Mouse (Mus musculus) c-Kit-positive CD71-negative TER-119-negative erythroid progenitor cells, embryonic 14.5 days (primary cell): ENCODE data around the gene Pde4d.

Source experiments
- DNase-seq: peaks from one replicate; pipeline ENCODE4 v3.0.0-alpha.2; 2013; ENCODE audit warnings: low read depth

Pde4d gene

GRCm38 (mm10) chr13:108824638-108825310, 375.0 kb downstream of the Pde4d start:
- no peak for DNase-seq

GRCm38 (mm10) chr13:108825501-108825900, 375.8 kb downstream of the Pde4d start:
- no peak for DNase-seq

- DNase-seq: no peak
Measured at GRCm38 (mm10) chr13:108834197-108834596, 384.4 kb downstream of the Pde4d start.

GRCm38 (mm10) chr13:108836314-108836713, 386.6 kb downstream of the Pde4d start:
- no peak for DNase-seq

- no peak for DNase-seq
Measured at GRCm38 (mm10) chr13:108839142-108839541, 389.4 kb downstream of the Pde4d start.

GRCm38 (mm10) chr13:108854090-108854489, 404.3 kb downstream of the Pde4d start:
- DNase-seq: no peak

- no peak for DNase-seq
Measured at GRCm38 (mm10) chr13:108856776-108857435, 407.2 kb downstream of the Pde4d start.

- DNase-seq: no peak
Measured at GRCm38 (mm10) chr13:108859336-108859735, 409.6 kb downstream of the Pde4d start.

- no peak for DNase-seq
Measured at GRCm38 (mm10) chr13:108860737-108861136, 411.0 kb downstream of the Pde4d start.

- DNase-seq: no peak
Measured at GRCm38 (mm10) chr13:108861707-108862106, 412.0 kb downstream of the Pde4d start.

- no peak for DNase-seq
Measured at GRCm38 (mm10) chr13:108862173-108862572, 412.4 kb downstream of the Pde4d start.

GRCm38 (mm10) chr13:108900160-108900559, 450.4 kb downstream of the Pde4d start:
- DNase-seq: no peak

GRCm38 (mm10) chr13:108905121-108905520, 455.4 kb downstream of the Pde4d start:
- DNase-seq: no peak

GRCm38 (mm10) chr13:108909193-108909592, 459.4 kb downstream of the Pde4d start:
- DNase-seq: no peak

- DNase-seq: no peak
Measured at GRCm38 (mm10) chr13:108914626-108915025, 464.9 kb downstream of the Pde4d start.

- DNase-seq: no peak
Measured at GRCm38 (mm10) chr13:108921146-108921545, 471.4 kb downstream of the Pde4d start.

GRCm38 (mm10) chr13:108934854-108935253, 485.1 kb downstream of the Pde4d start:
- DNase-seq: no peak

- DNase-seq: peak; percentile 3
Measured at GRCm38 (mm10) chr13:108937272-108937671, 487.5 kb downstream of the Pde4d start.

GRCm38 (mm10) chr13:108952911-108953310, 503.2 kb downstream of the Pde4d start:
- no peak for DNase-seq

- peak; percentile 14 for DNase-seq
Measured at GRCm38 (mm10) chr13:108956059-108956458, 506.3 kb downstream of the Pde4d start.

GRCm38 (mm10) chr13:108964056-108964455, 514.3 kb downstream of the Pde4d start:
- no peak for DNase-seq

- no peak for DNase-seq
Measured at GRCm38 (mm10) chr13:108981144-108981543, 531.4 kb downstream of the Pde4d start.

GRCm38 (mm10) chr13:108998739-108999138, 549.0 kb downstream of the Pde4d start:
- no peak for DNase-seq

- DNase-seq: no peak
Measured at GRCm38 (mm10) chr13:109024703-109025102, 575.0 kb downstream of the Pde4d start.
